Mouse (Mus musculus): Measurements from ENCODE around the gene Ikzf1. TPM values are rescaled to one million over a fixed set of nuclear protein-coding genes. Genes with fewer than 3 reads are reported as not detected.

Ikzf1 gene
- total and polyA plus RNA-seq, 2 experiments from 2014 or later, result 1.5 to 4.5 TPM

- TF ChIP-seq CTCF (IDR thresholded peaks at IDR 0.05), result no peak
- WGBS, result 87% methylated on average over 6 of the region's 6 CpGs
- Histone ChIP-seq H3K27ac (ENCODE audit: low read depth, low read length) (no peak overlapping the region), H3K36me3 (ENCODE audit: insufficient read depth, low read length) (no peaks in the 10 kb centered on the region), H3K4me3 (ENCODE audit: low read depth, low read length) (no peak overlapping the region), H3K9me3 (ENCODE audit: low read length) (no peaks in the 10 kb centered on the region), H3K4me2 (ENCODE audit: low read depth, low read length, poor library complexity, severe bottlenecking) (no peak overlapping the region), H3K9ac (replicated peaks; ENCODE audit: low read length, poor library complexity, severe bottlenecking) (no peak overlapping the region), H3K4me1 (ENCODE audit: insufficient read depth, low read length) (no peaks in the 10 kb centered on the region), H3K27me3 (ENCODE audit: insufficient read depth, low read length) (no peaks in the 10 kb centered on the region)
- no peak for ATAC-seq (ENCODE audit: low FRiP score)
- no peak for DNase-seq (ENCODE audit: low spot score)
Observed at GRCm38 (mm10) chr11:11709311-11709710, 24.5 kb downstream of the Ikzf1 start.

DNA sequence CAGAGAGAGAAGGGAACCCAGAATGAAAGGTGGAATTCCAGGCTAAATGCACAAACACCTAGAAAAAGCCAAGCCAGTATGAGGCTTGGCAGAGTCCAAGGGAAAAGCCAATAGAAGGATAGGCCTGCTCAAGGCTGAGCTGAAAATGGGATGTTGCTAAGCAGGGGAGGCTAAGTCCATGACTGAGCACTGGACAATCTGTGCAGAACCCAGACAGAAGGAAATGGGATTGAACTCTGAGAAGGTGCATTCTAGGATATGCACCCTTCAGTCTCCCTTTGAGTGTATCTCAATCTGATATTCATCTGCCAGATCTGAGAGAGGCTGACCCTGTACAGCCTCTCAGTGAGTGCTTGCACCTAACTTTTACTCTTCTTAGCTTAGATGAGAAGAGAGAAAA, 25.9 kb downstream of the Ikzf1 start:
- Histone ChIP-seq H3K27ac (ENCODE audit: low read depth, low read length) (no peak overlapping the region), H3K9me3 (ENCODE audit: low read length) (no peaks in the 10 kb centered on the region), H3K9ac (replicated peaks; ENCODE audit: low read length, poor library complexity, severe bottlenecking) (no peak overlapping the region), H3K27me3 (ENCODE audit: insufficient read depth, low read length) (no peaks in the 10 kb centered on the region), H3K4me3 (ENCODE audit: low read depth, low read length) (no peak overlapping the region), H3K4me1 (ENCODE audit: insufficient read depth, low read length) (no peaks in the 10 kb centered on the region), H3K36me3 (ENCODE audit: insufficient read depth, low read length) (no peaks in the 10 kb centered on the region), H3K4me2 (ENCODE audit: low read depth, low read length, poor library complexity, severe bottlenecking) (no peak overlapping the region)
- no peak for ATAC-seq (ENCODE audit: low FRiP score)
- no peak for DNase-seq (ENCODE audit: low spot score)
- TF ChIP-seq CTCF (IDR thresholded peaks at IDR 0.05), result no peak

- no peak for TF ChIP-seq CTCF (IDR thresholded peaks at IDR 0.05)
- no peaks in the 10 kb centered on the region for H3K4me1 ChIP-seq (ENCODE audit: insufficient read depth, low read length)
- no peaks in the 10 kb centered on the region for H3K9me3 ChIP-seq (ENCODE audit: low read length)
- no peak overlapping the region for H3K4me2 ChIP-seq (ENCODE audit: low read depth, low read length, poor library complexity, severe bottlenecking)
- no peaks in the 10 kb centered on the region for H3K27me3 ChIP-seq (ENCODE audit: insufficient read depth, low read length)
- WGBS, result 73% methylated on average over 7 of the region's 7 CpGs
- ATAC-seq (ENCODE audit: low FRiP score), result no peak
- H3K27ac ChIP-seq (ENCODE audit: low read depth, low read length), result no peak overlapping the region
- DNase-seq (ENCODE audit: low spot score), result no peak
- no peak overlapping the region for H3K4me3 ChIP-seq (ENCODE audit: low read depth, low read length)
- no peaks in the 10 kb centered on the region for H3K36me3 ChIP-seq (ENCODE audit: insufficient read depth, low read length)
- H3K9ac ChIP-seq (replicated peaks; ENCODE audit: low read length, poor library complexity, severe bottlenecking), result no peak overlapping the region
Observed at GRCm38 (mm10) chr11:11711748-11712147, 26.9 kb downstream of the Ikzf1 start.

GRCm38 (mm10) chr11:11714676-11715075, 29.9 kb downstream of the Ikzf1 start:
- 80% methylated on average over 2 of the region's 2 CpGs for WGBS
- no peak overlapping the region for H3K4me3 ChIP-seq (ENCODE audit: low read depth, low read length)
- H3K9me3 ChIP-seq (ENCODE audit: low read length), result no peaks in the 10 kb centered on the region
- no peak overlapping the region for H3K4me2 ChIP-seq (ENCODE audit: low read depth, low read length, poor library complexity, severe bottlenecking)
- no peaks in the 10 kb centered on the region for H3K36me3 ChIP-seq (ENCODE audit: insufficient read depth, low read length)
- no peak for ATAC-seq (ENCODE audit: low FRiP score)
- no peak for TF ChIP-seq CTCF (IDR thresholded peaks at IDR 0.05)
- H3K4me1 ChIP-seq (ENCODE audit: insufficient read depth, low read length), result no peaks in the 10 kb centered on the region
- no peak for DNase-seq (ENCODE audit: low spot score)
- no peak overlapping the region for H3K9ac ChIP-seq (replicated peaks; ENCODE audit: low read length, poor library complexity, severe bottlenecking)
- no peaks in the 10 kb centered on the region for H3K27me3 ChIP-seq (ENCODE audit: insufficient read depth, low read length)
- no peak overlapping the region for H3K27ac ChIP-seq (ENCODE audit: low read depth, low read length)

DNA sequence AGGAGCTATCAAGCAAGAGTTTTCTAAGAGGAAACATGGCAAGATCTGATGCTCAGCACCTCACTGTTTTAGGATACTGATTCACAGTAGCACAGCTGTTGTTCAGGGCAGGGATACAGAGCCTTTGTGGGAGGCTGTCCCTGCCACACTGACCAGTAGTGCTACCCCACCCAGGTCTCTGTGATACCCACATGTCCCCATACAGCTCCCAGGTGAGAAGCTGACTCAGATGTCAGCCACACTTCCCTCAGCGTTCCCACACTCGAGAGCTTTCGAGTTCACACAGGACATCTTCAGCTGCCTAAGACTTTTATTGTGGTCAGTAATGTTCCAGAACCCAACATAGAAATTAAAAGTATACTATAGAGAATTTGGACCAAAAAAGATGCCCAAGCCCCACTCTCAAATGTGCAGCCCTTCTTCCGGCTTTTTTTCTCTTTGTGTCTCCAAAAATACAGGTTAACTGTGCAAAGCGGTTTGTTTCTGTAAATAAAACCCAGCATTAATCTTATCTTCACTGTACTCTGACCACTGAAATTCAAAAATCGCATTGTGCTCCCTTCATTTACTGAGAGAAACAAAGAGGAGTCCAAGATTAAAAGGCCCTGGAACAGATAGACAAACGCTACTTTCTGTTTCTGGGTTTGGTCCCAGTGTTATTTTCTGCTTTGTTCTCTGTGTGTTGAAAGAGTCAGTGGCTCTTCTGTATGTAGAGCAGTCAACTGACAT, 31.3 kb downstream of the Ikzf1 start:
- no peak overlapping the region for H3K9ac ChIP-seq (replicated peaks; ENCODE audit: low read length, poor library complexity, severe bottlenecking)
- ATAC-seq (ENCODE audit: low FRiP score) (no peak), DNase-seq (ENCODE audit: low spot score) (no peak)
- no peak overlapping the region for H3K4me3 ChIP-seq (ENCODE audit: low read depth, low read length)
- no peaks in the 10 kb centered on the region for H3K9me3 ChIP-seq (ENCODE audit: low read length)
- no peak for TF ChIP-seq CTCF (IDR thresholded peaks at IDR 0.05)
- no peaks in the 10 kb centered on the region for H3K27me3 ChIP-seq (ENCODE audit: insufficient read depth, low read length)
- no peak overlapping the region for H3K4me2 ChIP-seq (ENCODE audit: low read depth, low read length, poor library complexity, severe bottlenecking)
- H3K27ac ChIP-seq (ENCODE audit: low read depth, low read length), result no peak overlapping the region
- no peaks in the 10 kb centered on the region for H3K4me1 ChIP-seq (ENCODE audit: insufficient read depth, low read length)
- H3K36me3 ChIP-seq (ENCODE audit: insufficient read depth, low read length), result no peaks in the 10 kb centered on the region
- WGBS, result 88% methylated on average over 7 of the region's 7 CpGs

DNA sequence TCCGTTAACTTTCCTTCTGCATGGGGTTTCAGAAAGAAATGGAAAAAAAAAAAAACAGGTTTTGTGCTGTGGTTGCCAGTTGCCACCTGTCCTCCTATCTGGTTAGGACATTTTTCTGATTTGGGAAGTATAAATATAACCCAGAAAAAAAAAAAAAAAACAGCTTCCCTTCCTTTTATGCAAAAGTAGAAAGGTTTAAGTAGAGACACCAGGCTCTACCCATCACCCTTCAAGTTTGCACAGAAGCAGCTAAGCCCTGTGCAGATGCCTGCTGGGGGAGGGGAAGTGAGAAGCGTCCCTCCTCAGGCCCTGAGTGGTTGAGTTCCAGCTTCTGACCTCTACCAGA, 31.9 kb downstream of the Ikzf1 start:
- ATAC-seq (ENCODE audit: low FRiP score), result no peak
- no peaks in the 10 kb centered on the region for H3K9me3 ChIP-seq (ENCODE audit: low read length)
- no peak overlapping the region for H3K9ac ChIP-seq (replicated peaks; ENCODE audit: low read length, poor library complexity, severe bottlenecking)
- no peaks in the 10 kb centered on the region for H3K27me3 ChIP-seq (ENCODE audit: insufficient read depth, low read length)
- TF ChIP-seq CTCF (IDR thresholded peaks at IDR 0.05), result no peak
- no peak for DNase-seq (ENCODE audit: low spot score)
- no peak overlapping the region for H3K27ac ChIP-seq (ENCODE audit: low read depth, low read length)
- no peaks in the 10 kb centered on the region for H3K4me1 ChIP-seq (ENCODE audit: insufficient read depth, low read length)
- H3K36me3 ChIP-seq (ENCODE audit: insufficient read depth, low read length), result no peaks in the 10 kb centered on the region
- H3K4me3 ChIP-seq (ENCODE audit: low read depth, low read length), result no peak overlapping the region
- no peak overlapping the region for H3K4me2 ChIP-seq (ENCODE audit: low read depth, low read length, poor library complexity, severe bottlenecking)
- 79% methylated on average over 2 of the region's 2 CpGs for WGBS
